Mouse (Mus musculus) brain, embryonic 14.5 days (tissue): ENCODE results near the gene Vars.
"Not testable (repeated sequence)": the region's sequence is repeated elsewhere in the genome, so short reads cannot be mapped to it uniquely, and the experiment has no call there.

Source experiments
- CTCF ChIP-seq: fragments of 200-500 bp; IDR thresholded peaks from 2 replicates; pipeline ENCODE4 v1.5.1; 2012; ENCODE audit warnings: inconsistent platforms, mild to moderate bottlenecking, moderate library complexity, borderline replicate concordance; ENCODE audit not compliant: insufficient read depth, insufficient read length; ENCODE audit errors: extremely low read depth
- POLR2A ChIP-seq: fragments of 200-500 bp; IDR thresholded peaks from 2 replicates; pipeline ENCODE4 v1.6.1; 2012; ENCODE audit warnings: mild to moderate bottlenecking, inconsistent platforms, borderline replicate concordance; ENCODE audit not compliant: poor library complexity, insufficient read depth, insufficient read length, severe bottlenecking; ENCODE audit errors: extremely low read depth

DNA sequence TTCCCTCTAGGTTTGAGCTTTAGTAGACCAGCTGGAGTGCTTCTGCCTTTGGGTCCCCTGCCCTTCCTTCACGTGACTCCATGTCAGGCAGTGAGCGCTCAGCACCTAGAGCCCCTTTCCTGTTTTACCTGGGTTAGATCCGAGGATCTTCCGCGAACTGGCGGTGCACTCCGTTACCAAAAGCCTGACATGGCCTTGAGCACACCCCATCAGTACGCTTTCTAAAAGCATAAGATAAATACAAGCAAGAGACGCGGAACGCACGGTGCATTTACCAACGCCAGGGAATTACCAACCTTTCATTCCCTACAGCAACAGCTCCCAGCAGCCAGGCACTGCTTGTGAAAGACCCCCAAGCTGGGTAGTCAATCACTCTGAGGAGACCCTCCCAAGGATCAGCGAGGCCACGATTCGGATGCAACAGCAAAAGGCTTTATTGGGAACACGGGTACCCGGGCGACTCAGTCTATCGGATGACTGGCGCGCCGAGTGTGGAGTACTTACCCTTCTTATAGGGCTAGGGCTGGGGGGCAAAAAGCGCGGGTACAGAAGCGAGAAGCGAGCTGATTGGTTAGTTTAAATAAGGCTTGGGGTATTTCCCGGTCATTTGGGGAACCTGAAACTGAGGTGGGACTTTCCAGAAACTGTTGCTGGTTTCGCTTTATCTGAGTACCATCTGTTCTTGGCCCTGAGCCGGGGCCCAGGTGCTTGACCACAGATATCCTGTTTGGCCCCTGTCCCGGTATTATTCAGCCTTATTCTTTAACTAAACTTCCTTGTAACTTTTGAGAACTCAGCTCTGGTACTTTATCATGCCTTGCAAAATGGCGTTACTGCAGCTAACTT is 693 bp upstream of the Vars start:
- TF ChIP-seq CTCF, POLR2A: not testable (repeated sequence)
